Mouse (Mus musculus): Measurements from ENCODE around the gene Akr1c13.
"Not testable (repeated sequence)": the region's sequence is repeated elsewhere in the genome, so short reads cannot be mapped to it uniquely, and the experiment has no call there.

GRCm38 (mm10) chr13:4181321-4181720, 9.6 kb upstream of the Akr1c13 start:
- TF ChIP-seq POLR2A (IDR thresholded peaks at IDR 0.05; ENCODE audit: borderline replicate concordance, low read depth, low read length); CTCF (IDR thresholded peaks at IDR 0.05; ENCODE audit: low read depth, low read length): not testable (repeated sequence)
